Mouse (Mus musculus) C2C12 (cell line): Measurements from ENCODE around the gene Alppl2. TPM values are rescaled to one million over a fixed set of nuclear protein-coding genes. Genes with fewer than 3 reads are reported as not detected.

Experiments
- H3K27me3 ChIP-seq: one replicate; pipeline ENCODE4 v1.6.1; 2011; ENCODE audit not compliant: control insufficient read depth, insufficient read depth, insufficient read length
- H3K36me3 ChIP-seq: one replicate; pipeline ENCODE4 v1.6.1; 2011; ENCODE audit not compliant: control insufficient read depth, insufficient read depth
- H3K4me3 ChIP-seq: one replicate; pipeline ENCODE4 v1.5.1; 2011; ENCODE audit warnings: mild to moderate bottlenecking, control low read depth; ENCODE audit not compliant: poor library complexity, insufficient read depth, severe bottlenecking
- H3K79me2 ChIP-seq: one replicate; pipeline ENCODE4 v1.6.1; 2011; ENCODE audit not compliant: control insufficient read depth, insufficient read depth
- H3K79me3 ChIP-seq: one replicate; pipeline ENCODE4 v1.6.1; 2011; ENCODE audit warnings: low read depth, control low read depth
- H3ac ChIP-seq: one replicate; pipeline ENCODE3; 2011; ENCODE audit warnings: low read depth; ENCODE audit not compliant: control insufficient read depth, insufficient read length
- CEBPB ChIP-seq: IDR thresholded peaks from one replicate; pipeline ENCODE4 v1.6.1; 2011; ENCODE audit warnings: low read depth, mild to moderate bottlenecking, control low read depth, moderate library complexity
- CTCF ChIP-seq: IDR thresholded peaks from one replicate; pipeline ENCODE4 v1.5.1; 2011; ENCODE audit not compliant: control insufficient read depth, insufficient read depth, insufficient read length
- FOSL1 ChIP-seq: IDR thresholded peaks from one replicate; pipeline ENCODE4 v1.8.0; 2011; ENCODE audit warnings: mild to moderate bottlenecking, low read length; ENCODE audit not compliant: poor library complexity, insufficient read depth, severe bottlenecking
- MAX ChIP-seq: IDR thresholded peaks from one replicate; pipeline ENCODE4 v1.6.1; 2011; ENCODE audit warnings: mild to moderate bottlenecking, control low read depth
- MYOD1 ChIP-seq: IDR thresholded peaks from one replicate; pipeline ENCODE4 v1.6.1; 2011; ENCODE audit warnings: low read depth; ENCODE audit not compliant: control insufficient read depth, insufficient read length
- MYOG ChIP-seq: IDR thresholded peaks from one replicate; pipeline ENCODE4 v1.6.1; 2011; ENCODE audit not compliant: control insufficient read depth, insufficient read length; ENCODE audit errors: extremely low read depth
- USF1 ChIP-seq: IDR thresholded peaks from one replicate; pipeline ENCODE4 v1.6.1; 2011; ENCODE audit warnings: low read depth, mild to moderate bottlenecking, control low read depth, moderate library complexity
- long read RNA-seq, 2 experiments: library from polyadenylated mRNA; unstranded; transcript quantifications; one replicate each; pipeline ENCODE4 v2.0.0; 2019 to 2020
- polyA plus RNA-seq: library from polyadenylated mRNA; unstranded; fragments of >200 nt; fragmentation: generic; extraction: Trizol; gene quantifications from one replicate; pipeline ENCODE4 v1.2.1, GENCODE M21; 2012; ENCODE audit warnings: missing spikeins

Alppl2 gene
- not detected for polyA plus RNA-seq
- long read RNA-seq, experiment 1 = 0 reads
- long read RNA-seq, experiment 2 = 0 reads

GRCm38 (mm10) chr1:87089828-87090227, at the start of gene Alppl2:
TSS of gene Alppl2 (minus strand) at chr1:87089928.
- no peak for TF ChIP-seq CTCF
- no peak for TF ChIP-seq USF1
- no peak for TF ChIP-seq MAX
- no peak for TF ChIP-seq MYOD1
- no peak for TF ChIP-seq MYOG
- no peak for TF ChIP-seq CEBPB
- TF ChIP-seq FOSL1 = no peak
- no peaks in the 10 kb centered on the region for H3K36me3 ChIP-seq
- no peaks in the 10 kb centered on the region for H3K27me3 ChIP-seq
- H3K79me3 ChIP-seq = no peaks in the 10 kb centered on the region
- H3ac ChIP-seq = no peak within 1 kb of the TSS
- no peaks in the 10 kb centered on the region for H3K79me2 ChIP-seq
- no peak within 1 kb of the TSS for H3K4me3 ChIP-seq

GRCm38 (mm10) chr1:87131803-87132202, 42.1 kb upstream of the Alppl2 start:
- TF ChIP-seq USF1 (no peak), MYOD1 (no peak), MYOG (no peak), FOSL1 (no peak), CEBPB (no peak), MAX (no peak), CTCF (no peak)
- Histone ChIP-seq H3K79me2 (no peaks in the 10 kb centered on the region), H3K79me3 (no peaks in the 10 kb centered on the region), H3K4me3 (no peak overlapping the region), H3K27me3 (peaks cover 13% of the 10 kb centered on the region), H3ac (no peak overlapping the region), H3K36me3 (no peaks in the 10 kb centered on the region)

- no peaks in the 10 kb centered on the region for H3K79me3 ChIP-seq
- TF ChIP-seq USF1 (no peak), MYOG (no peak), FOSL1 (no peak), MAX (no peak), CTCF (no peak), MYOD1 (no peak), CEBPB (no peak)
- H3K36me3 ChIP-seq = no peaks in the 10 kb centered on the region
- no peak overlapping the region for H3K4me3 ChIP-seq
- H3ac ChIP-seq = no peak overlapping the region
- no peaks in the 10 kb centered on the region for H3K79me2 ChIP-seq
- peaks cover 20% of the 10 kb centered on the region for H3K27me3 ChIP-seq
Observed at GRCm38 (mm10) chr1:87127206-87128030, 37.7 kb upstream of the Alppl2 start.

- no peak for TF ChIP-seq CTCF
- no peak for TF ChIP-seq USF1
- no peak for TF ChIP-seq MAX
- TF ChIP-seq MYOD1 = no peak
- TF ChIP-seq FOSL1 = no peak
- TF ChIP-seq MYOG = no peak
- TF ChIP-seq CEBPB = no peak
- Histone ChIP-seq H3K36me3 (no peaks in the 10 kb centered on the region), H3K27me3 (peaks cover 20% of the 10 kb centered on the region), H3ac (no peak within 1 kb of the TSS), H3K79me3 (no peaks in the 10 kb centered on the region), H3K4me3 (no peak within 1 kb of the TSS), H3K79me2 (no peaks in the 10 kb centered on the region)
Observed at GRCm38 (mm10) chr1:87124673-87125072, 34.9 kb upstream of the Alppl2 start, which contains the start of gene Akp3. TSS of gene Akp3 (plus strand) at chr1:87124973.

GRCm38 (mm10) chr1:87114784-87115183, 25.1 kb upstream of the Alppl2 start:
- TF ChIP-seq CEBPB (no peak), MYOG (no peak), MAX (no peak), MYOD1 (no peak), USF1 (no peak), FOSL1 (no peak), CTCF (no peak)
- no peak overlapping the region for H3ac ChIP-seq
- no peaks in the 10 kb centered on the region for H3K79me2 ChIP-seq
- H3K36me3 ChIP-seq = no peaks in the 10 kb centered on the region
- no peak overlapping the region for H3K4me3 ChIP-seq
- H3K27me3 ChIP-seq = no peaks in the 10 kb centered on the region
- no peaks in the 10 kb centered on the region for H3K79me3 ChIP-seq
